Mouse (Mus musculus): ENCODE results near the gene Hdac8.

DNA sequence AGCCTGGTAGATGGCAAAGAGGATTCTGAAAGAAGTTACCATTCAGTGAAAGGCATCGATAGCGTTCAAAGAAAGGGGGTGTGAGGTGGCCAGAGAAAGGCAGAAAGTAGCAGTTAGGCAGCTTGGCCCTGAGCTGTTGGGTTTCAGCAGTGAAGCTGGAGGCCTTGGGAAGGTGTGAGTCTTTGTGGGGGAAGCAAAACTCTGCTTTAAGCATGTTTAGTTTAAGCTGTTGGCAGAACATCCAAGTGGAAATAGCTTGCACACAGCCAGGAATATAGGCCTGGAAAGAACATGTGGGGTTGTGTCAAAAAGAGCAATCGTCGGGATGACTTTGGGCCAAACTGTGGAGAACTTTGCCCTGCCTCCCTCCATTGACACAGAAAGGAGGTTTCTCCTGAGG lies 245.4 kb downstream of the Hdac8 start:
- no peak for TF ChIP-seq CTCF (IDR thresholded peaks at IDR 0.05; ENCODE audit: borderline replicate concordance, insufficient read depth, low read depth, low read length)
- no peak for TF ChIP-seq POLR2A (IDR thresholded peaks at IDR 0.05; ENCODE audit: borderline replicate concordance, insufficient read depth, low read length)

Measured in cerebellum, adult 2 months (tissue).